Mouse (Mus musculus) adrenal gland, adult 2 months (tissue): Measurements from ENCODE around the gene Hoxc13. TPM values are rescaled to one million over a fixed set of nuclear protein-coding genes. Genes with fewer than 3 reads are reported as not detected.

Source experiments
- DNase-seq: peaks from one replicate; pipeline ENCODE4 v3.0.0; 2021
- polyA plus RNA-seq: library from polyadenylated mRNA; depleted of rRNA; stranded (reverse); fragments of >200 nt; gene quantifications from 2 replicates; pipeline ENCODE4 v1.2.3, GENCODE M21; 2012
- total RNA-seq, 2 experiments: library from RNA; stranded (reverse); gene quantifications; 2 replicates each; pipeline ENCODE4 v1.2.3; 2021

Gene Hoxc13
- total and polyA plus RNA-seq, 3 experiments = not detected

DNA sequence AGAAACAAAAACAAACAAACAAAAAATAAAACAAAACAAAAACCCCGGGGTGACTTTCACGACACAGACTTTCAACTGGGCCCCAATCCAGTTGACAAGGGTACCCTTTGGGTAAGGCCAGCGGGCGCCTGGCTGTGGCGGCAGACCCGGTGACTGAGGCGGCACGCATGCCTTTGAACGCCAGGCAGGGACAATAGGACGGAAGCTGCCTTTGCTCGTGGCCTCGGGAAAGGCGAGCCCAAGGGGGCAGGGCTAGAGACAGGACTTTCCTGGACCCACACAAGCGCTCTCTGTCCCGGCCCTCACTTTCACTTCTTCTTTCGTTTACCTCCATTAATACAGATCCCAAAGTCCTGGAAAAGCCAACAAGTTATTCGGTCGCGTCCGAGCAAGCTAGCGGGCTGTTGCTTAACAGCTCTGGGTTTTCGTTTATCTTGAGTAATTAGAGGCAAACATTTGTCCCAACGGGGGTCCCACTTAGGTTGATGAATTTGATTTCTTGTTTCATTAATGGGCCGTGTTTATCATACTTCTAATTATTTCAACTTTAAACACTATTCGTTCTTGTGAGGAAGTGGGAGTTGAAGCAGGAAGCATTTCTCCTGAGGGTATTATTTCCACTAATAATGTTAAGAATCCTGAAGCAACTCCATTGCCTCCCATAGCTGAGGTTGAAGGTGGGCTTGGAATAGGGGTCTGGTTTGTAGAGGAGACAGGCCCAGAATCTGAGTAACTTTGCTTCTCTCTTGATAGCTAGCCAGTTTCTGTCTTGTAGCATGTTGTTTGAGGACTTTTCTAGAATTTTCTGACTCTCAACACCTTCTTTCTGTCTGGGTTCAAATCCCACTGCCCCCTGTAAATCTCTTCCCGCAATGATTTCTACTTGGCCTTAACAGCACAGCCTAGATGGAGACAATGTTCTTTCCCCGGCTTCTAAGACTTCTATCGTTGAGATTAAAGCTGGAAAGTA lies 43.1 kb downstream of the Hoxc13 start:
- DNase-seq = peak; percentile 33

DNA sequence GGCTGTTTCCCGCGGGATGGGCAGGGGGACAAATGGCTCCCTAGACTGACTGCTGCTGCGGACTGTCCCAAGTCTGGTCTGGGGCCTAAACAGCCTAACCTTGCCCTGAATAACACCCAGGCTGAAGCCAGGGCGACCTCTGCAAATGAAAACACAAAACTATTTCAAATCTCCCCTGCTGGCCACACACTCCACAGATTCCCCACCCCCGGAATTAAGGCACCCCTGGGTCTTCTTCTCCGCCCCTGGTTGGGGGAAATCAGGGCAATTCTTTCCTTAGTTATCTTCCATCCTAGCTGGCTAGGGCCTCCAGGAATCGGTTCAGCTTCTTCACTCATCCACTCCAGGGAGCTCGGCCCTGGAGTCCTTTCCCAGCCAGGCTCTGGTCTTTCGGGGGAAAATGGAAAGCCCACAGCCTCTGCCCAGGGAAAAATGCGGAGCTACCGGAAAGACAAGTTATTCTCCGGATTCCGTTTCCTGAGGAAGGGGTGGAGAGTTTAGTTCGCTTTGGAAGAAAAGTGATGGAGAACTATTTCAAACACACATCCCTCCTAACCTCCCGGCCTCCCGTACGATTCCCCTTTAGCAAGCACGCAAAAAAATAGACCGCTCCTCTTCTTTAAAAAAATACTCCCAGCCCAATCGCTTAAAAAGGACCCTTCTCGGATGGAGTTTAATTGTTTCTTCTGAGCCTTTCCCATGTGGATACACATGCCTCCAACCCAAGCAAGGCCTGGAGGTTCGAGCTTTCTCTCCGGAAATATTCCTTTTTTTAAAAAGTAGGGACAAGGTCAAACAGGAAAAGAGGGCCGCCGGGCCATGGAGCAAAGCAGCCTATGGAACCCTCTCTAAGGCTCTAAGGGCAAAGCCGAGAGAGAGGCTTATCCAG lies 44.3 kb downstream of the Hoxc13 start:
- no peak for DNase-seq

DNA sequence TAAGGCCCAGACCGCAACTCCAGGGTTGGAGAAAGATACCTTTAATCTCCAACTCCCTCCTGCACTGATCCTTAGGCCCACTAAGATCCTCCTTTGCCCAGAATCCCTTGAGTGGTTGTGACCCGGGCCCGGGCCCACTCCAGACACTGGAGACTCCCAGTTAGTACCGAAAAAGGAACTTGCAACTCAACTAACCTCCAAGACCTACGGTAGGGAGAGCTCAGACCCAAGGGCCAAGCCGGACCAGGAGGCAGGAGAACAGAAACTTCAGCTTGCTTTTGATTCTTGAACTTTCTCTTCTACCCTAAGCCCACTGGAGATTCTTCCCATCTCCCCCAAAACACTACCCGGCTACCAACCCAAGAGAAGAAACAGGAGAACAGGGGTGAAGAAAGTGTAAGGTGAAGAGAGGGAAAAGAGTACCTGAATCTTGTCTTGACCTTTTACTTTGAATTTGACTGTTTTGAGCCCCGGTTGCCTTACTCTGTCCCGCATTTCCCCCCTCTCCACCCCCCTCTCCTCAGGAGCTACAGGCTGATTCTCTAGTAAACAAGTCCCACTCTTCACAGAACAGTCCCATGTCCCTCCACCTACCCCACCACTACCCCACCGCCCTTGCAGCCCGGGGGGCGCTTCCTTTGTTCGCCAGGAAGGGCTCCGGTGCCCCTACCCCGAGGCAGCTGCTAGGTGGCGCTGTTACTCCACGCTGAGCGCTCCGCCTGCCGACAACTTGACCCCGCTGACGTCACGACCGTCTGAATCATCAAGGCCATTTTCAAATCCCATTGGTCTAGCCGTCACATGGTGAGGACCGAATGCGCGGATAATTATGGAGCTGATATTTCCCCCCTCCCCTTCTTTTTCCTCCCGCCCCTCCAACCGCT lies 45.2 kb downstream of the Hoxc13 start:
- peak; percentile 86 for DNase-seq

DNA sequence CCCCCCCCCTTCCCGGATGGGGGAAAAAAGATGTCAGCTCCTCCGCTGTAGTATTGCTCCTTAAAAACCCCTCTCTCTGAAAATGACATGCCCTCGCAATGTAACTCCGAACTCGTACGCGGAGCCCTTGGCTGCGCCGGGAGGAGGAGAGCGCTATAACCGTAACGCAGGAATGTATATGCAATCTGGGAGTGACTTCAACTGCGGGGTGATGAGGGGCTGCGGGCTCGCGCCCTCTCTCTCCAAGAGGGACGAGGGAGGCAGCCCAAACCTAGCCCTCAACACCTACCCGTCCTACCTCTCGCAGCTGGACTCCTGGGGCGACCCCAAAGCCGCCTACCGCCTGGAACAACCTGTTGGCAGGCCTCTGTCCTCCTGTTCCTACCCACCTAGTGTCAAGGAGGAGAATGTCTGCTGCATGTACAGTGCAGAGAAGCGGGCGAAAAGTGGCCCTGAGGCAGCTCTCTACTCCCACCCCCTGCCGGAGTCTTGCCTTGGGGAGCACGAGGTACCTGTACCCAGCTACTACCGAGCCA lies 45.9 kb downstream of the Hoxc13 start, which contains the start of gene Hoxc10:
TSS of gene Hoxc10 (plus strand) at position 21 of the 536 bp plus-strand sequence.
- no peak for DNase-seq

DNA sequence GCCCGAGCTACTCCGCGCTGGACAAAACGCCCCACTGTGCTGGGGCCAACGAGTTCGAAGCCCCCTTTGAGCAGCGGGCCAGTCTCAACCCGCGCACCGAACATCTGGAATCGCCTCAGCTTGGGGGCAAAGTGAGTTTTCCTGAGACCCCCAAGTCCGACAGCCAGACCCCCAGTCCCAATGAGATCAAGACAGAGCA lies 46.3 kb downstream of the Hoxc13 start, which contains the start of gene Hoxc5:
TSS of gene Hoxc5 (plus strand) at position 132 of the 199 bp plus-strand sequence.
- DNase-seq = no peak

DNA sequence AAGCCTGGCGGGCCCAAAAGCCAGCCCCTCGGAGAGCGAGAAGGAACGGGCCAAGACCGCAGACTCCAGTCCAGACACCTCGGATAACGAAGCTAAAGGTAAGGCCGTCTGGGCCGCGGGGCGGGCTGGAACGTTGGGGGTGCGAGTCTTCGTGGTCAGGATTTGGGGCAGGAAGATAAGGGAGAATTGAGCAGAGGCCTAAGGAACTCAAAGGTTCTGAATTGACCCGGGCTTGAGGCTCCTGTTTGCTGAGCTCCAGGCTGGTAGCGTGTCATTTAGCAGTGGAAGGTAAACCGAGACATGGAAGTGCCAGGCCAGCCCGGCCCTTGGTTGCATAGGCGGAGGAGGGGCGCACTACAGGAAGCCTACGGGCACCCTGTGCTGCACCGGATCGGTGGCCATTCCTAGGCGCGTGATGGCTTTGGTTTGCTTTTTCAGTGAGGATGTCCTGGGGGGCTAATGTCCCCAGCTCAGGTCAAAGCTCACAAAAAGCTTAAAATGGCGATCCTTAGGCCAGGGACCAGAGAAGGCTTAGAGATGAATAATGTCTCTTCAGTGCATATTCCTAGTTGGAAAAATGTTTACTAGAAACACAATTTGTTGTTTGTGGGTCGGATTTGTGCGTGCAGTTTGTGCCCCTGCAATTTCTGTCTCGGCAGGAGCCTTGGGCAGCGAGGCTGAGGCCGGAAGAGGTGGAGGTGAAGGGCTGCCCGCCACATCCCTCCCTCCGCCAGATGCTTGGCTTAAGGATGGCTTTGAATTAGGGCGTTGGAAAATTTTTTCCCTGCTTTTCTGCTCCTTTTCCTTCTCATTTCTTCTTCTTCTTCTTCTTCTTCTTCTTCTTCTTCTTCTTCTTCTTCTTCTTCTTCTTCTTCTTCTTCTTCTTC lies 46.9 kb downstream of the Hoxc13 start:
- no peak for DNase-seq

DNA sequence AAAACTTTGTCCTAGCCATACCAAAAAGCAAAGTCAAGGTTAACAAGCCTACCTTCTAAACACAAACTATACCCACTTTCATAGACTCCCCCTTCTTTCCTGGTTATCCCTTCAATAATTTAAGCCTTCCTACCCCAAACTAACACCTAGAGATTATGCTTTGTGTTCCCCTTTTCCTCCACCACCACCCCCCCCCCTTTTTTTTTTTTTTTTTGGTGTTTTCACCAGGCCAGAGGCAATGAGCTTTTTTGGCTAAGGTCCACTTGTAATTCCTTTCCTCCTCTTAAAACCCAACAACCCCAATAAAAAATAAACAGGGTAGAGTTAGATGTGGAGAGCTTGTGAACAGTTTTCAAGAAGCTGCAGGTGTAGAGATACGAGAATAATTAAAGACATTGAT lies 48.4 kb downstream of the Hoxc13 start:
- no peak for DNase-seq

DNA sequence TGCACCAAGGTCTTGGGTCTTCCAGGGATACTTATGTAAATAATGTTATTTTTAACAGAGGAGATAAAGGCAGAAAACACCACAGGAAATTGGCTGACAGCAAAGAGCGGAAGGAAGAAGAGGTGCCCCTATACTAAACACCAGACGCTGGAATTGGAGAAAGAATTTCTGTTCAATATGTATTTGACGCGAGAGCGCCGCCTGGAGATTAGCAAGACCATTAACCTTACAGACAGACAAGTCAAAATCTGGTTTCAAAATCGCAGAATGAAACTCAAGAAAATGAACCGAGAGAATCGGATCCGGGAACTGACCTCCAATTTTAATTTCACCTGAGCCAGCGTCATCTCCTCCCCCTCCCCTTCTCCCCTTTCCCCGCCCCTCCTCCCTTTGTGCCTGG lies 49.8 kb downstream of the Hoxc13 start:
- no peak for DNase-seq

DNA sequence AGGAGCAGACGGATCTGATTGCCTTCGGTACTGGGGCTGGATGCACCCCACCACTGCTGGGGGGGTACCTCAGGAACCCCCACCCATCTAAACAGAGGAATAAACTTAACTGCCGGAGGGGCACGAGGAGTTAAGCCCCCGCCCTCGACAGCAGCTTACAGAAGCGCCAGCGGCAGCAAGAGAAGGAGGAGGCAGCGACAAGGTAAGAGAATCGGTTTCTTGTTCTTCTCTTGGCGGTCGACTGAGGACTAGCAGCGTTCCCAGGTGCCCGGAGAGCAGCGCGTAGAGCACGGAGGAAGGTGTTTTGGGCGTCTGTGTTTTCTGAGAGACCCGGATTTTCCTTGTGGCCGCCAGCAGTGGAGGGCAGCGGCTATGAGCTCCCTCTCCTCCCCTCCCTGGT lies 51.4 kb downstream of the Hoxc13 start:
- DNase-seq = no peak

DNA sequence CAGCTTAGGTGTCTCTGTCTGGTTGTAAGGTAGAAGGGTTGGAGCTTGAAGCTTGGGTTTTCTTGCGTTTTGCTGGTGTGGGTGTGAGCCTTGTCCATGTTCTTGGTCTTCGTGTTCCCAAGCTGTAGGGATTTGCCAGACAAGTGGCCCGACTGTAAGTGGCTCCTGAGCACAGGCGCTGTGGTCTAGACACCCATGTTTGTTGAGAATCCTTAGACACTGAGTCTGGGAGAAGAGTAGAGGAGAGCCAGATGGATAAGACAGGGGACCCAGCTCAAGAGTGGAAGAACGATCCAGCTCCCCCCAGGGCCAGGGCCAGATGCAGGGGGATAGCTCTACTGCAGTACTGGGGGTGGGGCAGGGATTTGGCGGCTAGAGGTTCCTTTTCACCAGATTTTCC lies 51.9 kb downstream of the Hoxc13 start:
- DNase-seq = no peak

DNA sequence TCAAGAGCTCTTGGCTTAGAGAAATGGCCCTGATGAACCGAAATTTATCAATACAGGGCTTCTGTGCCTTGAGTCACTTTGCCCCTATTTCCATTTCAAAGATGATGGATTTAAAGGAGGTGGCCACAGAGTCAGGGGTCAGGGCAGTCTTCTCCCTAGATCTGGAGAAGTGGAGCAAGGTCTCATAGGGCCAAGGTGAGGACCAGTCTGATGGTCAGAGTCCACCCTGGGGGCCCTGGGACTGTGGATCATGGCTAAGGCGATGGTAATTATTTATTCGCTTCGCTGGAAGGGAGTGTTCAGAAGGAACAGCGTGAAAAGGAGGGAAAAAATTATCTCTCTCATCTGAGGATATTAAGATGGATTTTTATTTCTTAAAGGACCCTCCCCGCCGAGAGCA lies 54.1 kb downstream of the Hoxc13 start:
- DNase-seq = no peak

DNA sequence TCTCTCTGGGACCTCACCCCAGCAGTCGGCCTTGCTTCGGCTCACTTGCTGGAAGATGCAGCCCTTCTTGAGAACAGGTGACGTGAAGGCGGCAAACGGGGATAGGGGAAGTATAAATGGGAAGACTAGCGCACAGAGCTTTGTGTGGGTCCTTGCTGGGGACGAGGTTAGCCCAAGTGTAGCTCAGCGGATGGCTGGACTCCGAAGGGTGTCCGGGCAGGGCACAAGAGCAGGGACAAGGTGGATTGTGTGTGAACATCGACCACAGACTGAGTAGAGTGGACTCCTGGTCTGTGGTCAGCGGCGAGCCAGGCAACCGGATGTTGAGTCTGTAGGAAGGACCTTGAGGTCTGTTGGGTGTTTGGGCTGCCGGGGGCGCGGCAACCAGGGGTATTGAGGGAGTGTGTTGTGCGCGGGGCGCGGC lies 54.8 kb downstream of the Hoxc13 start:
- DNase-seq = no peak

DNA sequence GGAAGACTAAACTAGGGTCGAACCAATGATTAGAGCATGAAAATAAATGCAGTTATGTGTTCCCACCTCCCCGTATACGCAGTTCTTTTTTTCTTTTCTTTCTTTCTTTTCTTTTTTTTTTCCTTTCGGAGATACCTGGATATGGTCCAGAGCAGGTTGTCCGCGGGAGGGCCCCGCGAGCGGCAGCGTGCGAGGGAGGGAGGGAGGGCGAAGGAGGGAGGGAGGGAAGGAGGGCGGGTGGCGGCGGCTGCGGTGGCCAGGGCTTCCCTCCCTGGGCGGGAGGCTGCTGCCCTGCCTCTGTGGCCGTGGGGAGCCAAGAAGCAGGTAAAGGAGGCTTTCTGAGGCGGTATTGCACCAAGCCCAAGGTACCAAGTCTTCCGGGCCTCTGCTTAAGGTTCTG lies 55.3 kb downstream of the Hoxc13 start, which contains the start of gene Hoxc9:
TSS of gene Hoxc9 (plus strand) at position 269 of the 400 bp plus-strand sequence.
- DNase-seq = no peak

DNA sequence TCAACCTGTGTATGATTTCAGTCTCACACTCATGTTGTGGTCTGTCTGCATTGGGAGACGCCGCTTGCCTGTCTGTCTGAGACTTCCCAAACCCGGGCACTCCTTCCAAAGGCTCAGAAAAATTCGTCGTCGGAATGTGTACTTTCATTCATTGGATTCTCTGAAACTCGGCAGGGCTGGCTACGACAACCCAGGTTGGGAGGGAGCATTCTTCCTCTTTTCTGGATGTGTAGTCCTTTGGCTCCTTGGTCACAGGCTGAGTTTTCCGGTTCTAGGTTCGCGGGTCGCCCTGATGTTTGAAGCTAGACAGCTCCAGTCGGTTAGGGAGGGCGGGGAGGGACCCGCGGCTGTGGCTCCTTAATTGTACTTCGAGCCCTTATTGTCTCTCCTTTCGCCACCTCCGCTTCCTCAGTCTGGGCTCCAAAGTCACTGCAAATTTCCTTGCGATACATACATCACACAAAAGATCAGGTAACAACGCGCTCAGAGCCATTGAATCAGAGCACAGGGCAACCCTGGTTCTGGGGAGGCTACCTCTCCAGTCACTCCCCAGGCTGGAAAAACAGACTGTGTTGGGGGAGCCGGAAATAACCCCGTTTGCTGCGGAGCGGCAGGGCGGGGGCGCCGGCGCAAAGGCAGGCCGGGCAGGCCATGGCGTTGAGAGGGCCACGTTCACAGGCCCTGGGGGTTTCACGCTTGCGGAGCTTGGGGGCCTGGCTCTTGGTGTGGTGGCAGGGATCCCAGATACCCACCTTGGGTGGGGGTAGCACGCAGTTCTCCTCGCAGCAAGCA lies 55.9 kb downstream of the Hoxc13 start:
- DNase-seq = peak; percentile 30

DNA sequence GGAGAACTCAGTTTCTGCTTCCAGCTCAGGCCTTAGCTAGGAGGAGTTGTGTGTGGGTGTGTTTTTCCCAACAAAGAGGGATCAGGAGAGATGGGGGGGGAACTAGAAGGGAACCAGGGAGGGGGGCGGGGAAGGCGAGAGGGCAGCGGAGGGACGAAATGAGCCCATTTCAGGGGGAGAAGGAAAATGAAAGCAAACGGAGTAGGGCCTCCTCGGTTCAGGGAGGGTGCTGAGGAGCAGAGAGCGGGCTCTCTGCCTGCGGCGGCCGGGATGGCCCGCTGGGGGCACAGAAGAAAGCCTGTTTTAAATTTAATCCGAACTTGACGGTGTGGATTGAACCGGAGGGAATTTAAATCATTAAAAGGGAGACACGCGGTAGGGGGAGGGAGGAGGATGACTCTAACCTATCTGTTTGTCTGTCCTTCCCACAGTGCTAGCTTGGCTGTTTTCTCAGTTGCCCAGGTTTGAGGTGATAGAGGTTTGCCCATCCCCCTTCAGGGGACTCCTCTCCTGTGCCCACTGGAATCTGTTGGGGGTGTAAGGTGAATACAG lies 56.6 kb downstream of the Hoxc13 start:
- DNase-seq = no peak
